Mouse (Mus musculus) T-cell, adult 66 days (primary cell): Measurements from ENCODE around the gene Rnft1. TPM values are rescaled to one million over a fixed set of nuclear protein-coding genes. Genes with fewer than 3 reads are reported as not detected.

Experiments used
- total RNA-seq, 2 experiments: library from RNA; stranded (reverse); gene quantifications; 3 replicates in 1 of 2; 4 replicates in 1 of 2; pipeline ENCODE4 v1.2.4; 2023

The Rnft1 gene
- 10 to 100 TPM; 54.8 to 55.4 TPM for total RNA-seq

GRCm38 (mm10) chr11:86484101-86484868 is at the start of gene Rnft1:
Gene Rnft1, plus strand, starts transcription at chr11:86484657.

DNA sequence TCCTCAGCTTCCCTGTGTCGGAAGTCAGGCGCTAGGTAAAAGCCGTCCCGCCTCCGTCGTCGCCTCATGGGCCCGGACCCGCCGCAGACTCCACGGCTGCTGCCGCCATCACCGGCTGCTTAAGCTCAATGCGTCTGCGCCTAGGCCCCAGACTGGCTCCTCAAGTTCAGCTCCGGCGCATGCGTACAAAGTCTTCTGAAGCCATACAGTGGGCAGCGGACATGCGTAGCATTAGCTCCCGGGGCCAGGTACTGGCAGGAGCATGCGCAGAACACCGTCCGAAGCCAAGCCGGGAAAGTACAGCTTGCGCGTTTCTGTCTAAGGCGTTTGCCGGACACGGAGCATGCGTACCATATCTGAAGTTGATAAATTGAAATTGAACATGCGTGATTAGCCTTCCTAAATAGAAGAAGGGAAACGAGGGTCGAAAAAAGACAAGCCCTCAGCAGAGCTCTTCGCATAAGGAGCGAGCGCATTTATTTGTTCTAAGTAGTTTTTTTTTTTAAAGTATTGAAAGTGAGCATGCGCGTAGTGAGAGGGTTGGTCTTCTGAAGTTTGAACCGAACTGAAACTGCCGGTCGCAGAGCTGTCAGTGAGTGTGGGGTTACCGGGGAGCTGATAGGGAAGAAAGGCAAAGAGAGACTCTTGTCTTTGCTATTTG is 60.3 kb downstream of the Rnft1 start, which contains the start of the genes Rps6kb1 and Tubd1:
Rps6kb1 (minus strand) TSS at position 167 of the 661 bp plus-strand sequence.
Tubd1 (plus strand) TSS at position 353 of the 661 bp plus-strand sequence.

Other genes starting within 250 kb of the Rnft1 start
- 10 to 100 TPM; 18.9 to 24.4 TPM for gene Ints2, start 227.1 kb upstream of the Rnft1 start, total RNA-seq
- gene Med13, start 127.1 kb upstream of the Rnft1 start, total RNA-seq: 10 to 100 TPM; 78.2 to 83.4 TPM
- 10 to 100 TPM; 56.5 to 58.9 TPM for gene Rps6kb1, start 60.1 kb downstream of the Rnft1 start, total RNA-seq
- 1 to 10 TPM; 5.5 to 6.0 TPM for gene Tubd1, start 60.3 kb downstream of the Rnft1 start, total RNA-seq
- gene Vmp1, start 199.2 kb downstream of the Rnft1 start, total RNA-seq: 10 to 100 TPM; 67.1 to 81.8 TPM
- gene Ptrh2, start 199.3 kb downstream of the Rnft1 start, total RNA-seq: 1 to 10 TPM; 5.1 to 5.5 TPM